Mouse (Mus musculus) kidney, postnatal 0 days (tissue): ENCODE measurements around the gene Fgfr2. TPM values are rescaled to one million over a fixed set of nuclear protein-coding genes. Genes with fewer than 3 reads are reported as not detected.

Source experiments
- ATAC-seq: fragments of 200-750 bp; cut with Nextera tagmentation; replicated peaks from 2 replicates; pipeline ENCODE4 v1.8.0; 2017; ENCODE audit warnings: low read depth, moderate number of reproducible peaks, moderate TSS enrichment, moderate library complexity; ENCODE audit not compliant: low FRiP score
- DNase-seq: peaks from one replicate; pipeline ENCODE4 v3.0.0-alpha.2; 2016; ENCODE audit warnings: low spot score
- H3K27ac ChIP-seq: fragments of 300-500 bp; sonication (generic); 2 replicates; pipeline ENCODE4 v1.5.1; 2014; ENCODE audit warnings: mild to moderate bottlenecking
- H3K27me3 ChIP-seq: fragments of 300-500 bp; sonication (generic); 2 replicates; pipeline ENCODE4 v1.6.1; 2014; ENCODE audit warnings: low read length, mixed read lengths; ENCODE audit not compliant: insufficient read depth
- H3K36me3 ChIP-seq: fragments of 300-500 bp; sonication (generic); 2 replicates; pipeline ENCODE4 v1.6.1; 2014; ENCODE audit warnings: low read length, mixed read lengths; ENCODE audit not compliant: insufficient read depth
- H3K4me1 ChIP-seq: fragments of 300-500 bp; sonication (generic); replicated peaks from 2 replicates; pipeline ENCODE4 v1.6.1; 2014; ENCODE audit warnings: antibody characterized with exemption, low read length, mixed read lengths; ENCODE audit not compliant: insufficient read depth
- H3K4me2 ChIP-seq: fragments of 300-500 bp; sonication (generic); 2 replicates; pipeline ENCODE4 v1.6.1; 2014; ENCODE audit warnings: mild to moderate bottlenecking, low read length, moderate library complexity, mixed read lengths
- H3K4me3 ChIP-seq: fragments of 300-500 bp; sonication (generic); replicated peaks from 2 replicates; pipeline ENCODE4 v1.5.1; 2014; ENCODE audit warnings: low read depth, low read length
- H3K9ac ChIP-seq: fragments of 300-500 bp; sonication (generic); 2 replicates; pipeline ENCODE4 v1.6.1; 2014; ENCODE audit warnings: low read depth, low read length
- H3K9me3 ChIP-seq: fragments of 300-500 bp; sonication (generic); replicated peaks from 2 replicates; pipeline ENCODE4 v1.6.1; 2016; ENCODE audit warnings: low read length, inconsistent platforms, mixed read lengths
- CTCF ChIP-seq: IDR thresholded peaks from 2 replicates; pipeline ENCODE4 v1.5.1; 2016; ENCODE audit warnings: antibody characterized with exemption, low read depth, mild to moderate bottlenecking, moderate library complexity
- WGBS: fragments of 180-500 bp; shearing (Covaris S2); extraction: QIAGEN DNeasy Blood & Tissue Kit; methylation state at CpG from one replicate; pipeline ENCODE4 v1.1.7; 2014; 5-methylcytosine and 5-hydroxymethylcytosine counted together
- polyA plus RNA-seq: library from polyadenylated mRNA; unstranded; fragments of >200 nt; fragmentation: Nextera tagmentation; extraction: Ambion mirVana; gene quantifications from 2 replicates; pipeline ENCODE4 v1.2.1, GENCODE M21; 2015

Fgfr2 gene
- polyA plus RNA-seq, 1 experiment from 2014 or later, result 79.8 TPM

- 62% methylated on average over 15 of the region's 16 CpGs for WGBS
These were observed 2853.9 kb downstream of the Fgfr2 start for GRCm38 (mm10) chr7:130269124-130269867.

DNA sequence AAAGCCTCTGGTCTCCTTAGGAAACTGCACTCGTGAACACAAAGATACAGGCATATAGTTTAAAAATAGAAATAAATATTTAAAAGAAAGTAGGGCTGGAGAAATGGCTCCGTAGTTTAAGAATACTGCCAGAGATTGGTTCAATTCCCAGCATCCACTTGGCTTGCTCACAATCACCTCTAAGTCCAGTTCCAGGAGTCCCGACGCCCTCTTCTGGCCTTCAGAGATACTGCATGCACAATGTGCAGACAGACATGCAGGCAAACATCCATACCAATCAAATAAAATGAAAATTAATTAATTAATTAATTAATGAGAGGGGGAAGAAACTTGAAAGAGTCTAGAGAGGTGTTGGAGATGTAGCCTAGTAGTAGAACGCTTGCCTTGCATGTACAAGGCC, 2856.1 kb downstream of the Fgfr2 start:
- DNase-seq, result peak; percentile 50
- ATAC-seq, result no peak
- Histone ChIP-seq H3K4me3 (no peak overlapping the region), H3K9ac (no peak overlapping the region), H3K4me1 (peaks cover 8% of the 10 kb centered on the region), H3K27ac (no peak overlapping the region), H3K36me3 (no peaks in the 10 kb centered on the region), H3K9me3 (no peaks in the 10 kb centered on the region), H3K27me3 (no peaks in the 10 kb centered on the region), H3K4me2 (no peak overlapping the region)
- WGBS, result 43% methylated on average over 5 of the region's 5 CpGs
- peak; percentile 70 for TF ChIP-seq CTCF

More at GRCm38 (mm10) chr7:130269124-130269867, 2853.9 kb downstream of the Fgfr2 start:
- H3K9ac ChIP-seq, result no peak overlapping the region
- no peak for ATAC-seq
- DNase-seq, result no peak
- no peaks in the 10 kb centered on the region for H3K27me3 ChIP-seq
- H3K27ac ChIP-seq, result no peak overlapping the region
- no peak overlapping the region for H3K4me3 ChIP-seq
- no peaks in the 10 kb centered on the region for H3K9me3 ChIP-seq
- no peaks in the 10 kb centered on the region for H3K36me3 ChIP-seq
- peaks cover 2% of the 10 kb centered on the region for H3K4me1 ChIP-seq
- peak; percentile 37 for TF ChIP-seq CTCF
- no peak overlapping the region for H3K4me2 ChIP-seq

DNA sequence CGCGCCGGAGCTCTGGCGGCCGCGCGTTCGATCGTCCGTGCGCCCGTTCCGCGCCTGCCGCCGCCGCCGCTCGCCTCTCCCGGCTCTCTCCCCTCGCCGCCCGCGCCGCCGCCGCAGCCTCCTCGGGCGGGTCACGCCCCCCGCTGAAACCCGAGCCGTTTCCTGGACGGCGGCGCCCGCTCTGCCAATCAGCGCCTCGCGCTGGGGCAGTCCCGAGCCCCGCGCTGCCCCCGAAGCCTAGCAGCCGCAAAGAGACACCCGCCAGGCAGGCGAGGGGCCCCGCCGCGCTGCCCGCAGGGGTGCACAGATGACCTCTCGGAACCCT, 2857.0 kb downstream of the Fgfr2 start:
- Histone ChIP-seq H3K27me3 (no peaks in the 10 kb centered on the region), H3K36me3 (no peaks in the 10 kb centered on the region), H3K4me1 (peaks cover 9% of the 10 kb centered on the region), H3K4me3 (peak overlapping the region; percentile 84), H3K4me2 (peak overlapping the region; percentile 80), H3K9me3 (no peaks in the 10 kb centered on the region), H3K27ac (peak overlapping the region; percentile 91), H3K9ac (peak overlapping the region; percentile 79)
- TF ChIP-seq CTCF, result no peak
- DNase-seq (peak; percentile 95), ATAC-seq (peak; percentile 87)
- under 1% methylated on average over 32 of the region's 52 CpGs for WGBS

GRCm38 (mm10) chr7:130265319-130266165, 2857.6 kb downstream of the Fgfr2 start:
- H3K4me1 ChIP-seq, result peaks cover 13% of the 10 kb centered on the region
- ATAC-seq (no peak), DNase-seq (peak; percentile 81)
- H3K36me3 ChIP-seq, result no peaks in the 10 kb centered on the region
- no peak for TF ChIP-seq CTCF
- H3K27ac ChIP-seq, result peak overlapping the region; percentile 91
- peak overlapping the region; percentile 80 for H3K4me2 ChIP-seq
- peak overlapping the region; percentile 79 for H3K9ac ChIP-seq
- no peaks in the 10 kb centered on the region for H3K9me3 ChIP-seq
- no peaks in the 10 kb centered on the region for H3K27me3 ChIP-seq
- H3K4me3 ChIP-seq, result peak overlapping the region; percentile 84
- under 1% methylated on average over 51 of the region's 58 CpGs for WGBS

DNA sequence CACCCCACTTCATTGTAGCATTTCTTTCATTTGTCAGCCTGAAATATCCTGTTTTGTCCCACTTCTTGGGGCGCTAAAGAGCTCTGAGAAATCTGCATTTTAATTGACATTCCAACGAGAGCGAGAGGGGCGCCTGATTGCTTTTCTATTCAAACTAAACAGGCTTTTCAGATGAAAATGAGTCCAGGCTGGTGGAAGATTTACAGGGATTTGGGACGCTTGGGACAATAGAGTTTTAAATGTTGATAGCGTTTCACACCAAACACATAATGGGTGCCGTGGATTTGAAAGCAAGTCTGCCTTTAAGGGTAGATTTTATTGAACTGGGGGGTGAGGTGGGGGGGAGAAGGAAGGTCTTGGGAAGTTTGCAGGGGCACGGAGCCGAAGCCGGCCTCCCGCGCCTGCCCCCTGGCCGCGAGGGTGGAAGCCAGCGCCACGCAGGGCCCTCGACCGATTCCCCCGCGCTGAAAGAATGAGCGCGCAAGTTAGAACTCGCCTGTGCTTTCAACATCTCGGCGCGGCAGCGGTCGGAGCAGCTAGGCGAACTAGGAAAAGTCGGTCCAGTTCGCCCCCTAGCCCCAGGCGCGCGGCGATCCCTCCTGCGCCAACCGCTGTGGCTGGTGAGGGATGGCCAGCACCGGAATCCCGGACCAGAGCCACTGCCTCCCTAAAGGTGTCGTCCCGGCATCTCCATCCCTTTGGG, 2858.4 kb downstream of the Fgfr2 start:
- Histone ChIP-seq H3K27me3 (no peaks in the 10 kb centered on the region), H3K4me2 (peak overlapping the region; percentile 80), H3K27ac (peak overlapping the region; percentile 91), H3K4me3 (peak overlapping the region; percentile 84), H3K36me3 (no peaks in the 10 kb centered on the region), H3K9ac (peak overlapping the region; percentile 79), H3K4me1 (peaks cover 20% of the 10 kb centered on the region), H3K9me3 (no peaks in the 10 kb centered on the region)
- peak; percentile 51 for TF ChIP-seq CTCF
- no peak for ATAC-seq
- under 1% methylated on average over 41 of the region's 41 CpGs for WGBS
- DNase-seq, result peak; percentile 82

DNA sequence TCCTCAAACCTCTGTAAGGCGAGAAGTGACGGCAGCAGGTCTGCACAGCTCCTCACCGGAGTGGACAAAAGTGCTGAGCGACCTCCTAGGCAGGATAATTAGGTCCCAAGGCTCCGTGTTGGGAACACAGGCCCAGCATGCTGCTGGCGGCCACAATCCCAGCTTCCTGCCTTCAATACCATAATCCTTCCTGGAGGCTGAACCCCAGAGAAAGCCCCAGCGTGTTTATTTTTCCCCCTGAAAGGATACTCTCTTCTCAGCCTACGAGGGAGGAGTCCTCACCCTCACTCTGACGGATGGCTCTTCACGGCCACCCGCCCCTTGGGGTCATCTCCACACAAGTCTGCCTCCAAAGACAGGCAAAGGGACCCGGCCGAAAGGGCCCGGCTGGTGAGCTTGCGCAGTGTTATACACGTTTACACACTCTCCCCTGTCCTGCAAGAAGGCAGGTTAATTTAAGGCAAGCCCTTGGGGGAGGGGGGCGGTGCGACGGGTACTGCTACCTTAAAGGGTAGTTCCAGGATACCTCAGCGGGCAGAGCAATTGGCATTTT, 2859.3 kb downstream of the Fgfr2 start:
- Histone ChIP-seq H3K4me1 (peaks cover 23% of the 10 kb centered on the region), H3K27me3 (no peaks in the 10 kb centered on the region), H3K4me2 (peak overlapping the region; percentile 80), H3K4me3 (peak overlapping the region; percentile 84), H3K9ac (peak overlapping the region; percentile 79), H3K27ac (peak overlapping the region; percentile 91), H3K36me3 (no peaks in the 10 kb centered on the region), H3K9me3 (no peaks in the 10 kb centered on the region)
- no peak for ATAC-seq
- TF ChIP-seq CTCF, result no peak
- 10% methylated on average over 20 of the region's 20 CpGs for WGBS
- DNase-seq, result no peak
